Mouse (Mus musculus) CD4-positive naive resting alpha-beta T cell, adult 57 days (primary cell): ENCODE measurements around the gene Cst12. TPM values are rescaled to one million over a fixed set of nuclear protein-coding genes. Genes with fewer than 3 reads are reported as not detected.

Experiments
- total RNA-seq: library from RNA; stranded (reverse); gene quantifications from one replicate; pipeline ENCODE4 v1.2.4, GENCODE M21; 2023

Cst12 gene
- total RNA-seq, result not detected

DNA sequence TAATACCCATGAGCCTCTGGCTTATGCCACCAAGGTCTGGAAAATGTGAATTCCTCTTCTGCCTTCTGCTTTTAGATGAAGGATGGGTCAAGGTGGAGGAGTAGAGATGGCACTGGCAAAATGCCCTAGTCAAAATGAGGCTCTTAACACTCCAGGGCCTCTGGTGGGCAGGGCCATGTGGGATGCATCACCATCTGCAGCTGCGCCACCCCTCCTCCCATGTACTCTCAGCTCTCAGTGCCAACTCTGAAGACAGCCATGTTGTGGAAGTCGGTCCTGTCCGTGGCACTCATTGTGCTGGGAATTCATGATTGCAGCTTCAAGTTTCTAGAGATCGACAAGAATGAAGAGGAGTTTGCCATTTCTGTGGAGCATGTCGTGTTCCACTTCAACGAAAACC, at the start of gene Cst12:
Gene Cst12, plus strand, starts transcription at position 220 of the 400 bp plus-strand sequence.

DNA sequence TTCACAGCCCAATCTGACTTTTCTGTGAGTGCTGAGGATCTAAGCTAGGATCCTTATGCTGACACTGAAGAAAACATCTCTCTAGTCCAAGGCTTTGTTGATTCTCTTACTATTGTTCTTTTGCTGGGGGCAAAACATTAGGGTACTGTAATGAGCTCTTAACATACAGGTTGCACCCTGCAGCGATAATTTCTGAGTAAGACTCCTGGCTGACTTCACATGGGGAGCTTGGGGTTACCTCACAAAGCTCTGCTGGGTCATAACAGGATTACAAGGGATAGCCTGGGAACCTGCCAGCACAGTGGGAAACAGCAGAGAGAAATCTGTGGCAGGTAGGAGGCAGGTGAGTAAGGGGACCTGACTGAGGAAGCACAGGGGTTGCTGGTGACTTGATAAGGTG, 39.1 kb upstream of the Cst12 start, which contains the start of gene Cstl1:
Gene Cstl1, plus strand, starts transcription at position 301 of the 400 bp plus-strand sequence.

GRCm38 (mm10) chr2:148771397-148771796, 17.8 kb upstream of the Cst12 start, which contains the start of gene Cst11:
Gene Cst11 (minus strand): TSS chr2:148771497.

DNA sequence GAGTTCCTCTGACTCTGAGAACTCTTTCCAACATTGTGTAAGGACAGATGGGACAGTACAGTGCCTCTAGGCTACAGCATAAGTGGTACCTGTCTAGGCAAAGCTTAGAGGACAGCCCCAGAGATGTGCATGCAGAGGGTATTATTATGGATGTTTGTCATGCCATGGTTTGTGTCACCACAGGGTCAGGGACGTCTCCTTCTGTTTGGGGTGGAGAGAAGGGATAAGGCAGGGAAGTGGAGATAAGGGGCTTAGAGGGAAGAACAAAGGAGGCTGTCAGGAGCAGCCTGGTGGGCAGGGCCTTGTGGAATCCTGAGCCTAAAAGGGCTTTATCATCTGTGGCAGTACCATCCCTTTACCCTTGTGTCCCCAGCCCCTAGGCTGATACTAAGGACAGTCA, 7.5 kb upstream of the Cst12 start, which contains the start of gene 8030411F24Rik:
Gene 8030411F24Rik, plus strand, starts transcription at position 301 of the 400 bp plus-strand sequence.

DNA sequence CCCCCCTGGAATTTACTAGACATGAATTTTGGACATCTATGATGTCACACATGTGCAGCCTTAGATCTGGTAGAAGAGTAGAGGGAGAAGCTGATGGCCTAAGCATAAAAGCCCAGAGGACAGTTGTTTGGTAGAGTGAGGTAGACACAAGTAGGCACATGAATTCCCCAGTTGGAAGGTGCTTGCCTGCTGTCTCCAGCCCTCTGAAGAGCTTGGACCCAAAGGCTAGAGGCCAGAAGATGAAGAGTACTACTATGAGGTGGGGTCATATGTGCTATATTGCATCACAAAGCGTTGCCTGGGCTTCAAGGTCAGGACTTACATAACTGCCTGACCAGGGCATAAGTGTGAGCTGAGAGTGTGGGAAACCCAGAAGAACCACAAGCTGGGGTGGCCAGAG, 9.3 kb downstream of the Cst12 start, which contains the start of gene Cst8:
Gene Cst8, plus strand, starts transcription at position 301 of the 400 bp plus-strand sequence.

DNA sequence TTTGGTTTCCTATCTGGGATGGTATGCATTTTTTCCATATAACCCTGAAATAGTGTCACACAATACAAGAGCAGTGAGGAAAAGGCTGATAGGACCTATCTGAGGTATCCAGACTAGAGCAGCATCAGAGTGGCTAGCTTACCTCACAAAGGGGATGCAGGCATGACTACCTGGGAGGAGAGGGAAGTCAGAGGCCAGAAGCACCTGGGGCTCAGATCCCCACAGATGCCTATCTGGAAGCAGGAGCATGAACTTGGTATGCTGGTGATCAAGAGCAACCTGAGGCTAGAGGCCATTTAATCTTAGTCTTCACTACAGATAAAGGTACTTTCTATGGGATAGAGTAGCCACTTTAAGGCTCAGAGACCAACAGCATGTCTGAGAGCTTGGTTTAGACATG, 30.7 kb downstream of the Cst12 start, which contains the start of gene Cst13:
Gene Cst13, plus strand, starts transcription at position 173 of the 400 bp plus-strand sequence.

GRCm38 (mm10) chr2:148834912-148835311, 45.8 kb downstream of the Cst12 start, which contains the start of gene Cst9:
Gene Cst9 (plus strand): TSS chr2:148835147.

Other genes with a start within 250 kb of the Cst12 start
- 22.1 TPM for gene Nxt1, start 116.8 kb upstream of the Cst12 start, total RNA-seq
- gene Gzf1, start 108.3 kb upstream of the Cst12 start, total RNA-seq, result 6.8 TPM
- 1.1 TPM for gene Napb, start 56.9 kb upstream of the Cst12 start, total RNA-seq
- not detected for gene Cstl1, start 39.0 kb upstream of the Cst12 start, total RNA-seq
- not detected for gene Cst11, start 17.9 kb upstream of the Cst12 start, total RNA-seq
- not detected for gene 8030411F24Rik, start 7.4 kb upstream of the Cst12 start, total RNA-seq
- not detected for gene Cst8, start 9.4 kb downstream of the Cst12 start, total RNA-seq
- not detected for gene Cst13, start 30.7 kb downstream of the Cst12 start, total RNA-seq
- gene Cst9, start 45.8 kb downstream of the Cst12 start, total RNA-seq, result not detected
- not detected for gene 9230104L09Rik, start 75.7 kb downstream of the Cst12 start, total RNA-seq
- gene Cst3, start 86.3 kb downstream of the Cst12 start, total RNA-seq, result 81.4 TPM
- gene Gm1330, start 213.9 kb downstream of the Cst12 start, total RNA-seq, result not detected
- not detected for gene Gm10750, start 227.9 kb downstream of the Cst12 start, total RNA-seq